Mouse (Mus musculus): Measurements from ENCODE around the gene Eva1c.

- TF ChIP-seq CTCF (IDR thresholded peaks at IDR 0.05; ENCODE audit: low read depth) (peak; percentile 20), EP300 (IDR thresholded peaks at IDR 0.05; ENCODE audit: low read depth) (peak; percentile 79)
Observed at GRCm38 (mm10) chr16:90799840-90800239, 26.7 kb upstream of the Eva1c start.
